Mouse (Mus musculus): Measurements from ENCODE around the gene Rsph1.

GRCm38 (mm10) chr17:31288999-31289726 is 12.0 kb upstream of the Rsph1 start:
- no peak for TF ChIP-seq CTCF (IDR thresholded peaks at IDR 0.05; ENCODE audit: low read depth)
- no peak for TF ChIP-seq EP300 (IDR thresholded peaks at IDR 0.05; ENCODE audit: low read depth)
